Mouse (Mus musculus) cerebellum, postnatal 10 days (tissue): ENCODE measurements around the gene Prkg1.
A peak's percentile ranks its signal among the peaks of the same experiment; 100 is the strongest.

ENCODE experiments used
- DNase-seq, 2 experiments: peaks; one replicate each; pipeline ENCODE4 v3.0.0; 2021; ENCODE audit warnings: mixed read lengths in 2 of 2

Prkg1 gene

DNA sequence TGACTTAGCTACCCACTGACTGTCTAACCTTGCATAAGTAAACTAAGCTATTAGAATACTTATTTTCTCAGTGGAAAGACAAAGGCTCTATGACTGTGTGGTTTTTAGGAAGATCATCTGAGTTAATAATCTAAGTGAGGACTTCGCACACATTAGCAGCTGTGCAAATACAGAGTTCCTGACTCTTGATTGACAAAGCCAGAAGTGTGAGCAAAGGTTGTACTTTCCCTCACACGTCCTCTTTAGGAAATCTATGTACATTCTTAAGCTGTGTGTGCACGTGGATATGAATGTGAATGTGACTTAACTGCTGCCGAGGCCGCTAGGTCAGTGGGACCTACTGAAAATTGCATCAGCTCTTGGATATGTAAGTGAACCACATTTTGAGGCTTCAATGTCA is 738.0 kb downstream of the Prkg1 start:
- no peak for DNase-seq

DNA sequence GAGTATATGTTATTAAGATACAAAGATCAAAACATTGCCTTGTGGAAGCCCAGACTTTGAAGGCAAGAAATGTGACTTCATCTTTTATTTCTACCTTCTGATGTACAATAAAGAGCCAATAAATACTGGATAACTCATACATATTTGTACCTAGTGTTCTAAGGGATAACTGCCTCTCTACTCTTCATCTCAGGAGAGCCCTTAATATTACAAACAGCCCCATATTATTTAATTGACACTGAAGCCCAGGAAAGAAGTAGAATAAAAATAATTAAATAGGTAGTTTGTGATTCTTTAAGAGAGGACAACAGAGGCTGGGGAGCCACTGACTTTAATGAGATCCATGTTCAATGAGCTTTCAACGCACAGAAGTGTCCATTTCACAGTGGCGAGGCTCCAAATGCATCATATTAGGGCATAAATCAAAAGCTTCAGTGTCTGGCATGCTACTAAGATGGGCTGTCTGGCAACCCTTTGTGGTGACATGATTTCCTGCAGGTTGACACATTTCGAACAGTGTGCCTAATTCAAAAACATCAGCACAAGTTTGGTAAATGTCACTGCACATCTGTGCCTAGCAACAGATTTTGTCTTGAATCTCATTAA is 753.2 kb downstream of the Prkg1 start:
- DNase-seq = no peak

- no peak for DNase-seq
These were observed 766.3 kb downstream of the Prkg1 start for GRCm38 (mm10) chr19:30998572-30998971.

GRCm38 (mm10) chr19:30990390-30990789 is 774.4 kb downstream of the Prkg1 start:
- peak in 1 of 2 experiments; percentile 22 for DNase-seq

GRCm38 (mm10) chr19:30982436-30982835 is 782.4 kb downstream of the Prkg1 start:
- no peak for DNase-seq

DNA sequence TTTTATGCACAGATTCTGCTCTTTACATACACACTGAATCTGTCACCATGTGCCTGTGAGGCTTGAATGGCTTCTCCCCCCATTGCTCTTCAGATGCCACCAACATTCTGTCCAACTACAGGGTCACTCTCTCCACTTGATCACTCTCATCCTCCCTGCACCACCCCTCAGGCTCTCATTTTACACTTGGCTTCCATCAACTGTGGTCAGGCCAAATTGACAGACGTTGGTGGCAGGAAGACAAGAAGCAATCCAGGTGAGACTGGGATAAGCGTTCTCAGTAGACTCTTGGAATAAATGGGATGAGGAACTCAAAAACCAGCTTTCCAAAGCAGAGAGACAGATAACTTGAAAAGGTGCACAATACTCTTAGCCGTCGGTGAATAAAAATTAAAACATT is 786.7 kb downstream of the Prkg1 start:
- DNase-seq = peak; percentile 82 to 84

- no peak for DNase-seq
These were observed 814.2 kb downstream of the Prkg1 start for GRCm38 (mm10) chr19:30950610-30951009.

GRCm38 (mm10) chr19:30948202-30948601 is 816.6 kb downstream of the Prkg1 start:
- DNase-seq = no peak

DNA sequence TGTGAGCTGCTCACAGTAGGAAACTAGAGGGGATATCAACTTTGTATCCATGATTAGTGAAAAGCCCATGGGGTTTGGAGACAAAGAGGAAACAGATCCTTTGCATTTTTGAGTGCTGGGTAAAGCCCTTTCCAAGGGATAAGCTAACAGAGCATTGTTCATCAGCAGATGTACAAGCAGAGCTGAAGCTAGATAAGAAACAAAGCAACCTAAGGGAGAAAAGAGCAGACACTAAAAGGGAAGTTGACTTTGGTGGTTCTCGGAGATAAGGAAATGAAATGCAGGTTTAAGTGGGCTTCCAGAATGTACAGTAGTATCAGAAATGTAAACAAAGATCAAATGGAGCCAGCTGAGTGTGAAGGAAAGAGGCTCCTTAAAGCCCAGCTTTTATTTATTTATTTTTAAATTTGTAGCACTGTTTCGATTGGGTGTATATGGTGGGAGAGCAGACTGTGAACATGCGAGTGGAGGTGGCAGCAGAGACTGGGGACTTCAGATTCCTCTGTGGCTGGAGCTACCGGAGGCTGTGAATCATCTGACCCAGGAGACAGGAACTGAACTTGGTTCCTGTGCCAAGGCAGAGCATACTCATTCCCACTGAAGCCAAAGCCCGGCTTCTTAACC is 822.4 kb downstream of the Prkg1 start:
- DNase-seq = no peak

DNA sequence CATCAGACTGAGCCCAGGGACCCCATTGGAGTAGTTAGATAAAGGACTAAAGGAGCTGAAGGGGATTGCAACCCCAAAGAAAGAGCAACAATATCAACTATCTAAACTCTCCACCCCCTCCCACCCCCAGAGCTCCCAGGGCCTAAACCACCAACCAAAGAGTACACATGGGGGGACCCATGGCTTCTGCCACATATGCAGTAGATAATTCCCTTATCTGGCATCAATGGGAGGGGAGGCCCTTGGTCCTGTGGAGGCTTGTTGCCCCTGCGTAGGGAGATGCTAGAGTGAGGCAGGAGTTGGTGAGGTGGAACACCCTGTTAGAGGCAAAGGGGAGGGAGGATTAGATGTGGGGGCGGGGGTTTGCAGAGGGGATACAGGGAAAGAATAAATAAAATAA is 826.8 kb downstream of the Prkg1 start:
- no peak for DNase-seq

- no peak for DNase-seq
These were observed 833.2 kb downstream of the Prkg1 start for GRCm38 (mm10) chr19:30931469-30932192.

- no peak for DNase-seq
These were observed 840.8 kb downstream of the Prkg1 start for GRCm38 (mm10) chr19:30924032-30924431.

GRCm38 (mm10) chr19:30902290-30902689 is 862.5 kb downstream of the Prkg1 start:
- peak in 1 of 2 experiments; percentile 6 for DNase-seq

- DNase-seq = no peak
These were observed 863.8 kb downstream of the Prkg1 start for GRCm38 (mm10) chr19:30901025-30901424.

DNA sequence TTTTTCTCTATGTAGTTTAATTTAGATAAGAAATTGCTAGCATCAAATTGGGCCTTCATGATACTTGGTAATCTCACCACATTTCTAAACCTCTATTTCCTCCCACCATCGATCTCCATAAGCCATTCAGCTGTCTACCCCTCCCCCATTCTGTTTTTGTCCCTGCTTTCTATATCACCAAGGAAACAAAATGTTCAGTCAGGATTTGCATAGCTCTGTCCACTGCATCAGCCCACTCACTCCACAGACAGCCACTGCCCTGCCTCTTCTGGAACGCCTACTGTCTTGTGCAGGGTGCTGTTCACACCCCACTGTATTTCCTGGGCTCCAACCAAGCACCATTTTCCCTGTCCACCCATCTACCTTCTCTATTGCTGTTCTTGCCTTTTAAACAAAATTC is 874.5 kb downstream of the Prkg1 start:
- DNase-seq = peak in 1 of 2 experiments; percentile 4

DNA sequence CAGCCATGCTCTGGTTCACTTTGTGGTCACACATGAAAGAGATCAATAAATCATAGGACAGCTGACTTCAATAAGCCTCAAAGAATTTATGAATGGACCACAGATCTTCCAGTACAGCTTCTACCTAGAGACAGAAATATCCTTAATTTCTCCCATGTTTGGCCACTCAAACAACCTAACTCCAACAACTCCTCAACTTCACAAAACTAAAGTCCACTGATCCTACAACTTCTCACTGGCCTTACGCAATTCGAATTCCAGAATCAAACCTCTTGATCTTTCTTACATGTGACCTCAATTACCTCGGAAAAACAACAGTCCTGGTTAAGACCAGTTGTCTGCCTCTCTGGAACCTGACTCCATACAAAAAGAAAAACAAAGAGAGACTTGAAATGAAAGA is 875.0 kb downstream of the Prkg1 start:
- DNase-seq = no peak

DNA sequence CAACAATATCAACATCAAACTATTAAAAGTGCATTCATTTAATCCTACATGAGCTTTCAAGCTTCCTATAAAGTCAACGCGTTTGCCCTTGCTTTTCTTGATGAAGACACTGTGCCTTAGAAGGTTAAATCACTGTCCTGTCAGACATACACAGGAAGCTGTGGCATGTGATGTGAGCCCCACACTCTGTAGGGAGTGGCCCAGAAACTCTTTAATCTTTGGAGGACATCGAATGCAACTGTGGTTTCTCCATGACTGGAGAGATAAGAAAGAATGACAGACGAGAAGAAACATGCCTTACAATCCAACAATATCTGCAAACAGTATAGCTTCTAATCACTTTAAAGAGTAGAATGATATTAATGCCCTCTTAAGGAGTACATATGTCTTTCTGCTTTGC is 903.4 kb downstream of the Prkg1 start:
- DNase-seq = no peak

GRCm38 (mm10) chr19:30851023-30851422 is 913.8 kb downstream of the Prkg1 start:
- DNase-seq = no peak

- DNase-seq = no peak
These were observed 919.9 kb downstream of the Prkg1 start for GRCm38 (mm10) chr19:30844916-30845315.

GRCm38 (mm10) chr19:30843637-30844036 is 921.2 kb downstream of the Prkg1 start:
- no peak for DNase-seq

DNA sequence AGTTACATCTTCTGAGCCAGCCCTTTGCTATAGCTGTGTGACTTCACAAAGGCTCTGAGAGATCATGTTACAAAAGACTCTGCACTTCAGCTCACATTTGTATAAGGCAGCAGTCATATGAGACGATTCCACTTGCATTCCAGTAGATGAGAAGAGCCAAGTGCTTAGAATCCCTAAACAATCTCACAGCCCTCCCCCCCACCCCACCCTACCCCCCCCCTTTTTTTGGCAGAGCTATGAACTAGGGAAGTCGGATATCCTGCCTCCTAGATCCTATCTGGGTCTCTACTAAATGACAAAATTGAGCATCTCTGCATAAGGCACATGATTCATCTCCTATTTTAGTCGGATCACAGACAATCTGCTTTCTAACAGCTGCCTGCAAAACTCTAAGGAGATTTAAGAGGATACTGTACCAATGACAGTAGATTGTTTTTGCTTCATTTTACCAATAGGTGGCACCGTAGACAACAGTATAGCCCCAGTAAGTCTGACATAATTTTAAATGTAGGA is 921.7 kb downstream of the Prkg1 start:
- DNase-seq = peak; percentile 18 to 63

DNA sequence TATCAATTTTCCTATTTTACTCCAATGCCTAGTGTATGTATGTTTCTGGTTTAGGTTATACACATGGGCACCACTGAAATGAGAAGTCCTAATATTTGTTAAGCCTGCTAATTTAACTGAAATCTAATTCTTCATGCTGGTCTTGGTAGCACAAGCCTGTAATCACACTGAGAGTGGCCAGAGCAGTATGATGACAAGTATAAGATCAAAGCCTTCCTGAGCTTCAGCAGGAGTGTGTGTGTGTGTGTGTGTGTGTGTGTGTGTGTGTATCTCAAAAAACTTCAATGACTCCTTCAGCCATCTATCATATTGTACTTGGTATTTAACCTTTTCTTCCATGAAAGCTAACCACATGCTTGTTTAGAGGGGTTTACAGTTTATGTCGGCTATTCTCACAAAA is 922.2 kb downstream of the Prkg1 start:
- no peak for DNase-seq

- no peak for DNase-seq
These were observed 931.7 kb downstream of the Prkg1 start for GRCm38 (mm10) chr19:30833045-30833651.
